Mouse (Mus musculus): ENCODE measurements around the gene Cntd1. TPM values are rescaled to one million over a fixed set of nuclear protein-coding genes. Genes with fewer than 3 reads are reported as not detected.

The Cntd1 gene
- 1 to 10 TPM in 1 of 2 experiments, under 1 TPM in 1; 0.63 to 1.4 TPM for total RNA-seq (2021)
- long read RNA-seq, experiment 1, partial matches to known transcripts, result 1 of 1 reads
- long read RNA-seq, experiment 1, other reads (novel, unspliced or antisense), result 0 of 1 reads
- long read RNA-seq, experiment 2, partial matches to known transcripts, result 1 of 3 reads
- long read RNA-seq, experiment 2, other reads (novel, unspliced or antisense), result 2 of 3 reads

GRCm38 (mm10) chr11:101278223-101279192, at the start of gene Cntd1, which contains the start of gene Coa3:
Gene Cntd1 (plus strand): TSS chr11:101279012.
Gene Coa3 (minus strand): TSS chr11:101279114.
- peak; percentile 87 for DNase-seq

- peak; percentile 77 for DNase-seq
These were observed 49.4 kb upstream of the Cntd1 start for GRCm38 (mm10) chr11:101229361-101229900.

GRCm38 (mm10) chr11:101230061-101230511, 48.7 kb upstream of the Cntd1 start:
- DNase-seq, result peak; percentile 47

- no peak for DNase-seq
These were observed 48.3 kb upstream of the Cntd1 start for GRCm38 (mm10) chr11:101230526-101230925.

- DNase-seq, result peak; percentile 61
These were observed 47.6 kb upstream of the Cntd1 start for GRCm38 (mm10) chr11:101230991-101231871.

GRCm38 (mm10) chr11:101232010-101232839, 46.6 kb upstream of the Cntd1 start:
- DNase-seq, result no peak

- DNase-seq, result no peak
These were observed 45.6 kb upstream of the Cntd1 start for GRCm38 (mm10) chr11:101233240-101233639.

GRCm38 (mm10) chr11:101234124-101234523, 44.7 kb upstream of the Cntd1 start:
- DNase-seq, result no peak

GRCm38 (mm10) chr11:101235429-101235828, 43.4 kb upstream of the Cntd1 start:
- DNase-seq, result no peak

- no peak for DNase-seq
These were observed 42.0 kb upstream of the Cntd1 start for GRCm38 (mm10) chr11:101236782-101237181.

GRCm38 (mm10) chr11:101238071-101238647, 40.7 kb upstream of the Cntd1 start:
- DNase-seq, result no peak

GRCm38 (mm10) chr11:101245071-101245470, 33.7 kb upstream of the Cntd1 start:
- peak; percentile 64 for DNase-seq

- peak; percentile 76 for DNase-seq
These were observed 32.7 kb upstream of the Cntd1 start, which contains the start of gene Ramp2 for GRCm38 (mm10) chr11:101245855-101246701. Gene Ramp2 (plus strand): TSS chr11:101246028.

GRCm38 (mm10) chr11:101246702-101247012, 32.2 kb upstream of the Cntd1 start:
- no peak for DNase-seq

- no peak for DNase-seq
These were observed 31.2 kb upstream of the Cntd1 start for GRCm38 (mm10) chr11:101247521-101248030.

- DNase-seq, result peak; percentile 77
These were observed 30.4 kb upstream of the Cntd1 start for GRCm38 (mm10) chr11:101248258-101248994.

- no peak for DNase-seq
These were observed 27.8 kb upstream of the Cntd1 start for GRCm38 (mm10) chr11:101251031-101251430.

GRCm38 (mm10) chr11:101252941-101253340, 25.9 kb upstream of the Cntd1 start:
- no peak for DNase-seq

Measured in adrenal gland, postnatal 10 days (tissue).